Mouse (Mus musculus) midbrain, embryonic 14.5 days (tissue): ENCODE results near the gene Bcar3. TPM values are rescaled to one million over a fixed set of nuclear protein-coding genes. Genes with fewer than 3 reads are reported as not detected.
A peak's percentile ranks its signal among the peaks of the same experiment; 100 is the strongest.

Experiments
- ATAC-seq: fragments of 200-750 bp; cut with Nextera tagmentation; 2 replicates; pipeline ENCODE4 v1.8.0; 2017; ENCODE audit warnings: moderate number of reproducible peaks, moderate library complexity; ENCODE audit not compliant: low FRiP score, low TSS enrichment
- DNase-seq: peaks from one replicate; pipeline ENCODE4 v3.0.0-alpha.2; 2015
- H3K27ac ChIP-seq: fragments of 300-500 bp; sonication (generic); replicated peaks from 2 replicates; pipeline ENCODE4 v1.5.1; 2014; ENCODE audit warnings: mild to moderate bottlenecking, low read depth, low read length, moderate library complexity
- H3K27me3 ChIP-seq: fragments of 300-500 bp; sonication (generic); 2 replicates; pipeline ENCODE4 v1.6.1; 2014; ENCODE audit warnings: low read length, control low read depth, mixed read lengths; ENCODE audit not compliant: control insufficient read depth, insufficient read depth
- H3K36me3 ChIP-seq: fragments of 300-500 bp; sonication (generic); 2 replicates; pipeline ENCODE4 v1.6.1; 2014; ENCODE audit warnings: low read length, control low read depth; ENCODE audit not compliant: control insufficient read depth, insufficient read depth
- H3K4me1 ChIP-seq: fragments of 300-500 bp; sonication (generic); 2 replicates; pipeline ENCODE4 v1.6.1; 2014; ENCODE audit warnings: mild to moderate bottlenecking, antibody characterized with exemption, low read length, control low read depth; ENCODE audit not compliant: control insufficient read depth, insufficient read depth
- H3K4me2 ChIP-seq: fragments of 300-500 bp; sonication (generic); 2 replicates; pipeline ENCODE4 v1.6.1; 2014; ENCODE audit warnings: mild to moderate bottlenecking, low read length, moderate library complexity
- H3K4me3 ChIP-seq: fragments of 300-500 bp; sonication (generic); replicated peaks from 2 replicates; pipeline ENCODE4 v1.5.1; 2014; ENCODE audit warnings: low read depth, low read length
- H3K9ac ChIP-seq: fragments of 300-500 bp; sonication (generic); replicated peaks from 2 replicates; pipeline ENCODE4 v1.6.1; 2014; ENCODE audit warnings: mild to moderate bottlenecking, low read length, moderate library complexity
- H3K9me3 ChIP-seq: fragments of 300-500 bp; sonication (generic); 2 replicates; pipeline ENCODE4 v1.6.1; 2016; ENCODE audit warnings: low read length, control low read depth, mixed read lengths; ENCODE audit not compliant: control insufficient read depth
- WGBS: fragments of 180-500 bp; shearing (Covaris S2); extraction: QIAGEN DNeasy Blood & Tissue Kit; methylation state at CpG from one replicate; pipeline ENCODE4 v1.1.7; 2014; 5-methylcytosine and 5-hydroxymethylcytosine counted together
- polyA plus RNA-seq: library from polyadenylated mRNA; unstranded; fragments of >200 nt; fragmentation: Nextera tagmentation; extraction: Ambion mirVana; gene quantifications from 2 replicates; pipeline ENCODE4 v1.2.1, GENCODE M21; 2014

Bcar3 gene
- polyA plus RNA-seq, 1 experiment from 2014 or later = 6.4 TPM

DNA sequence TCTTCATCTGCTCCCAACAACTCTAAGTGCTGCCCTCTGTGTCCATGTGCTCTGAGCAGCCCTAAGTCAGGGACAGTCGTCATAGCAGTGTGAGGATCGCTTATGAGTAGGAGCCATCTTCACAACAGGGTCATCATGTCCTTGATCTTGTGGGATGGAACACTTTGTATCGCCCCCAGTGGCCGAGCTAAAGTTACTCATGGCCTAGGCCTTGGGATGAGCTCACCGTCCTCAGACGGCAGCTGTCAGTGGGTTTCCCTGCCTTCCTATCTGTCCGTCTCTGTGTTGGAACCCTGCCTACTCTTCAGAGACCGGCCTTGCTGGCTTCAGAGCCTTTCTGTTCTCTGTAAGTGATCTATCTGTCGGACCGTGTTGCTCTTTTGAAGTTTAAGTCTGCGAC, 159.9 kb downstream of the Bcar3 start:
- Histone ChIP-seq H3K36me3 (no peaks in the 10 kb centered on the region), H3K4me1 (0 out of 2 replicates have a peak, but pooled peaks cover 3% of the 10 kb centered on the region), H3K27ac (no peak overlapping the region), H3K9me3 (no peaks in the 10 kb centered on the region), H3K4me3 (no peak overlapping the region), H3K27me3 (no peaks in the 10 kb centered on the region), H3K9ac (no peak overlapping the region), H3K4me2 (no peak overlapping the region)
- 89% methylated on average over 11 of the region's 11 CpGs for WGBS
- ATAC-seq = no peak
- no peak for DNase-seq

DNA sequence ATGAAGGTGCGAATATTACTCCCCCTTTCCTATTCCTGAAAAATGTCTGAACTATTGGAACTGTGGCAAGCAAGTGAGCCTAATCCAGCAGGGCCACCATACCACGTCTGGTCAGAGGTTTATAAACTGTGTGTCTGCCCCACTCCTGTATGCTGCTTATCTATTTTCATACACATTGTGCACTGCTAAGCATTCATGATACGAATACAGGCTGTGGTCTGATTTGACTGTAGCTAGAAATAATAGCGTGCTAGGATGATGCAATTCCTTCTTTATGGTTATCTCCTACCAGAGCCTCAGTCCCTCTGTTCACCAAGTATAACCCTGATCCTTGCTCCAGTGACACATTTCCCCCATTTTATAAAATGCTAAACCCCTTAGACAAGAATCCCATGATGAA, 162.2 kb downstream of the Bcar3 start:
- WGBS = 95% methylated on average over 4 of the region's 4 CpGs
- no peak overlapping the region for H3K9ac ChIP-seq
- no peaks in the 10 kb centered on the region for H3K27me3 ChIP-seq
- no peaks in the 10 kb centered on the region for H3K36me3 ChIP-seq
- H3K4me3 ChIP-seq = no peak overlapping the region
- H3K27ac ChIP-seq = no peak overlapping the region
- H3K4me1 ChIP-seq = peaks cover 12% of the 10 kb centered on the region
- ATAC-seq = no peak
- H3K4me2 ChIP-seq = no peak overlapping the region
- H3K9me3 ChIP-seq = no peaks in the 10 kb centered on the region
- DNase-seq = no peak

DNA sequence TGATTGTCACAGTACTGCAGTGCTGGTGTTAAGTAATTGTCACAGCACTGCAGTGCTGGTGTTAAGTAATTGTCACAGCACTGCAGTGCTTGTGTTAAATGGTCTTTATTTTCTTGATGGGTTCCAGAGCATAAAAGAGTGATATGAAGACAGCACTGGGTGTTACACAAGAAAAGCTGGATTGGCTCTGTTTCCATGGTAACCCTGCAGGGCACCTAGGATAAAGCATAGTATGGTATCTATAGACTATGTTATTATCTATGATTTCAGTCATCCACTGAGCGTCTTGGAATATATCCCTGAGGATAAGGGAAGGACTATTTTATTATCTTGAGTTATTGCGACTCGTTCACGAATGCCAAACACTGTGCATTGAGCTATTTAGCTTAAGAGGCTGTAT, 162.9 kb downstream of the Bcar3 start:
- WGBS = 69% methylated on average over 4 of the region's 4 CpGs
- H3K4me1 ChIP-seq = peaks cover 18% of the 10 kb centered on the region
- no peaks in the 10 kb centered on the region for H3K27me3 ChIP-seq
- no peak overlapping the region for H3K9ac ChIP-seq
- ATAC-seq (no peak), DNase-seq (peak; percentile 54)
- H3K4me2 ChIP-seq = no peak overlapping the region
- no peak overlapping the region for H3K27ac ChIP-seq
- H3K36me3 ChIP-seq = no peaks in the 10 kb centered on the region
- no peaks in the 10 kb centered on the region for H3K9me3 ChIP-seq
- no peak overlapping the region for H3K4me3 ChIP-seq

DNA sequence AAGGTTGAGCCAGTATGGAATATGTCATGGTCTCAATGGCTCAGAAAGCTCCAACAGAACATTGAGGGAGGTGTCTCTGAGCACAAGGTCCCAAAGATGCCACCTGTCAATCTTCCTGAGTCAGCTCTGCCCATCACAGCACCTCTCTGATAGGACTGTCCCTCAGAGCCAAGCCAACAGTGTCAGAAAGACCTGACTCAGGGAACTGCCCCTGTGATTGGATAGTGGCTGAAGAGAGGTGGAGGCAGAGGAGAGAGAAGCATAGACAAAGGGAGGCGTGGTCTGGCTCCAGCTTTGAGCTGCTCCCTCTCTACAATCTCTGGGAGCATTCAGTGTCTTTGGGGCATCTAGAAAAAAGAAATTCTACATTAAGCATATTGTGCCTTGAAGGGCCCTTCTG, 163.8 kb downstream of the Bcar3 start:
- DNase-seq = no peak
- no peaks in the 10 kb centered on the region for H3K9me3 ChIP-seq
- no peaks in the 10 kb centered on the region for H3K36me3 ChIP-seq
- no peak overlapping the region for H3K4me3 ChIP-seq
- 30% methylated on average over 1 of the region's 1 CpGs for WGBS
- H3K27ac ChIP-seq = no peak overlapping the region
- no peak overlapping the region for H3K4me2 ChIP-seq
- no peak overlapping the region for H3K9ac ChIP-seq
- H3K4me1 ChIP-seq = peaks cover 26% of the 10 kb centered on the region
- H3K27me3 ChIP-seq = no peaks in the 10 kb centered on the region
- ATAC-seq = no peak

DNA sequence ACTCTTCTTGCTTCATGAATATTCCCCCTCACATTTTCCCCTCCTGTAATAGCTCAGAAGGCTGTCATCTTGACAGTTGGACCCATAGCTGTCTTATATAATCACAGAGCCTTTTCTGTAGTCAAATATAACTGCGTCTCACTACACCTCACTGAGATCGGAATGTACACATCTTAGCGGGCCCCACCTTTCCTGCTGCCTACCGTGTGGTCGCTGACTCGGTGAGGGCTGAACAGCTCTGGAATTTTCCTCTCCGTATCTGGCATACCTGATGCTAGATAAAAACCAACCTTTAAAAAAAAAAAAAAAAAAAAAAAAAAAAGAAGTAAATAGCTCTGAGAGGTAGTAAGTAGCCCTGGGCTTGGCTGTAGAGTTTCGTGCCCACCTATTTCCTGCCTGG, 164.8 kb downstream of the Bcar3 start:
- H3K4me3 ChIP-seq = no peak overlapping the region
- ATAC-seq (no peak), DNase-seq (no peak)
- WGBS = 78% methylated on average over 8 of the region's 8 CpGs
- no peaks in the 10 kb centered on the region for H3K27me3 ChIP-seq
- H3K9me3 ChIP-seq = no peaks in the 10 kb centered on the region
- no peak overlapping the region for H3K27ac ChIP-seq
- H3K36me3 ChIP-seq = no peaks in the 10 kb centered on the region
- H3K4me2 ChIP-seq = no peak overlapping the region
- peaks cover 32% of the 10 kb centered on the region for H3K4me1 ChIP-seq
- no peak overlapping the region for H3K9ac ChIP-seq

DNA sequence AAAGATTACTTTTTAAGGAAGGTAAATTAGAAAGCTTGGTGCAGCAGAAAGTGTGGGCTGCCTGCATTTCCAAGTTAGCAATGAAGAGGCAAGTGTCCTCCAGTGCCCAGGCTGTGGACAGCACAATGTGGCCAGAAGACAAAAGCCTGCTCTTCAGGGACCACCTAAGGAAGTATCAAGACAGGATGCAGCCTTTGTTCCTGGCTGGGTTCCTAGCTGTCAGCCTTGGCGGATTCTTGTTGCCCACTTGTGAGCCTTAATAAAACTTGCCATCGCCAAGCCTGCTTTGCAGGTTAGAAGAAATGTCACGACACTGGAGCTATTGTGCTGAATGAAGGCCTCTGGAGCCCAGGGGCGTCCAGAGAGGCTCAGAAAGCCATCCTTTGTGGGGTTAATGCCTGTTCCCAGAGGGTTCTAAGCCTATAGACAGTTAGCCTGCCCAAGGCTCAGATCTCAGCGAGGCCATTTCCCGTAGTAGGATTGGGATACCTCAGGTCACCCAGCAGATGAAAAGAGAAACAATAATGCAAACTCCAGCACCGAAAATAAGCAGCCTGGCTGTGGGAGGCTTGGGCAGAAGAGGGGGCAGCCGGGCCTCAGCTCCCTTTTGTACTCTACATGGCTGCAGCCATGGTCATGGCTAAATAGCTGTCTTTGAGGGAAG, 167.0 kb downstream of the Bcar3 start:
- H3K4me1 ChIP-seq = peaks cover 32% of the 10 kb centered on the region
- peak overlapping the region; percentile 33 for H3K4me2 ChIP-seq
- peak overlapping the region; percentile 71 for H3K27ac ChIP-seq
- no peak overlapping the region for H3K4me3 ChIP-seq
- no peak; the same call in 1 of the 2 replicates for ATAC-seq
- H3K9ac ChIP-seq = no peak overlapping the region
- no peaks in the 10 kb centered on the region for H3K27me3 ChIP-seq
- no peaks in the 10 kb centered on the region for H3K9me3 ChIP-seq
- peak; percentile 67 for DNase-seq
- 4% methylated on average over 8 of the region's 8 CpGs for WGBS
- no peaks in the 10 kb centered on the region for H3K36me3 ChIP-seq

DNA sequence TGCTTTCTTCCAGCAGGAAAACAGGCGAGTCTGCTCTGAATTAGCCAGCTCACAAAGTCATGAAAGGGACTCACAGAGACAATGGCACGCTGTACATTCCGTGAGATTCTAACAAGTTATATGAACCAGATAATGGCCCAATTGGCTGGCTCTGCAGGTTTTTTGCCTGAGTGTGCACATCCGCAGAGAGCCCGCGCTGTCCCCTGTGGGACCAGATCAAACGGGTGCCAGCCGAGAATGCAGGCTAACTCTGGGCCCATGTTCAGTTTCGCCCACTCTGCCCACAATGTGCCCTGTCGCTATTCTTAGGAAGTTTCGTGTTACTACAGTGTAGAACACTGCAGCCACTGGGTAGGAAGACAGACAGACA, 167.6 kb downstream of the Bcar3 start:
- Histone ChIP-seq H3K9me3 (no peaks in the 10 kb centered on the region), H3K4me3 (no peak overlapping the region), H3K36me3 (no peaks in the 10 kb centered on the region), H3K4me1 (peaks cover 32% of the 10 kb centered on the region), H3K27ac (peak overlapping the region; percentile 71), H3K27me3 (no peaks in the 10 kb centered on the region), H3K9ac (no peak overlapping the region), H3K4me2 (peak overlapping the region; percentile 33)
- 18% methylated on average over 11 of the region's 11 CpGs for WGBS
- ATAC-seq = no peak
- DNase-seq = no peak

DNA sequence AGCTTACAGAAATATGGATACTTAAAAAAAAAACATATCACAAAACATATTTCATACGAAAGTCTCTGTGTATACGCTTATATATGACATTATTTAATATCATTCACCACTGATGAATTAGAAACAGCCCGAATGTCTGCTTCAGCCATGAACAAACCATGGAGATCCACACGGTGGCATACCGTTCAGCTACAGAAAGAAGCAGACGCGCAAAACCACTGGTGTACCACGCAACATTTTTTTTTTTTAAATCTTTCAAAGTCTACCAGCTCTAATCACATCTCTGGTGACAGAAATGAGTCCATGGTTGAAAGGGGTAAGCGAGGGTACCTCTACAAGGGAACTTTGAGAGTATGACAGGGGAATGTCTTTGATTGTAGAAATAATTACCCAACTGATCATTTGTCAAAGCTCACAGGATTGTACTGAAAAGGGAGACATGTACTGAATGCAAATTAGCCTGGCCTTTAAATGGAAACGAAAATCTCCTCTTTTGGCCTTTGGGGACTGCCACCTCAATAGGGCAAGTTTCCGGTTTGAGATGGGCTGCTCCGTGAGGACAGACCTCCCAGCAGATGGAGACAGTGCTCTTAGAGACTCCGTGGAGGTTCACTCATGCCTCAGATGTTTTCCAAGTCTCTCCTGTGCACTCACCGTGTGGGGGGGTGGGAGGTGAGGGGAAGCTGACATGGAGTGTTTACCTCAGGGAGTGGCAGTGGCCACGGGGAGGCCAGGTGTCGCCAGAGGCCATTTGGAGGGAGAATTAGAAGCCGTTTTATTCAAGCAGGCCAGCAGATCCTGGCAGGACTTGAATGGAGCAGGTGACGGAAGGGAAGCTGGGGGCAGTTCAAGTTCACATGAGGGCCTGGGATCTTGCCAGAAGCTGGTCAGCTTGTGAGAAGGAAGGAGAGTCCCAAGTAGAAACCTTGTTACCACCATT, 168.3 kb downstream of the Bcar3 start:
- Histone ChIP-seq H3K4me3 (no peak overlapping the region), H3K9ac (no peak overlapping the region), H3K27ac (0 out of 2 replicates have a peak overlapping the region, but pooled peaks have one; percentile 71), H3K4me2 (peak overlapping the region; percentile 33), H3K9me3 (no peaks in the 10 kb centered on the region), H3K27me3 (no peaks in the 10 kb centered on the region), H3K4me1 (peaks cover 32% of the 10 kb centered on the region), H3K36me3 (no peaks in the 10 kb centered on the region)
- 27% methylated on average over 18 of the region's 18 CpGs for WGBS
- DNase-seq (peak; percentile 73), ATAC-seq (peak; percentile 35; the same call in 1 of the 2 replicates)
